Mouse (Mus musculus): ENCODE measurements around the gene Gm21812. TPM values are rescaled to one million over a fixed set of nuclear protein-coding genes. Genes with fewer than 3 reads are reported as not detected.
"Not testable (repeated sequence)": the region's sequence is repeated elsewhere in the genome, so short reads cannot be mapped to it uniquely, and the experiment has no call there.

Gm21812 gene
- not detected for total RNA-seq (2021)
- long read RNA-seq, experiment 1: 0 reads
- long read RNA-seq, experiment 2: 0 reads

DNA sequence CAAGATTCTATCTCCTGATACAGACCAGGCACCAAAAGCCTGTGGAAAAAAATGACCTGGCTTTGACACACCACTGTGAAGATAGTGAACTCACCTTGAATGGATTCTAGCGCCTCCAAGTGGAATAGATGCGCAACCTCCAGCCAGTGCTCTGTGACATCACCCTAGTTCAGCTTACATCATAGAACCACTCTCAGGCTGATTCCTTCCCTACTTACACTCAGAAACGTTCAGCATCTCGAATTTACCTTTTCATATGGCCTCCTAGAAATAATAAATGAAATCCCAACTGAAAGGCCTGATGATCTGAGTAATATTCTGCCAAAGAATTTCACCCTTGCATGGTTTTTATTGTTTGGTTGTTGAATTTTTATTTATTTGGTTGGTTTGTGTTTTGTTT is at the start of gene Gm21812:
Gene Gm21812 (minus strand): TSS at position 101 of the 400 bp plus-strand sequence.
- DNase-seq: not testable (repeated sequence)

Other genes starting within 250 kb of the Gm21812 start
- gene Gm21292, start 213.3 kb downstream of the Gm21812 start, total RNA-seq (2021): not detected
- gene Gm21721, start 145.0 kb downstream of the Gm21812 start, total RNA-seq (2021): not detected
- gene Gm21874, start 69.0 kb upstream of the Gm21812 start, total RNA-seq (2021): not detected

Data from adrenal gland, postnatal 36 days (tissue).